Mouse (Mus musculus): ENCODE results near the gene Gga2. TPM values are rescaled to one million over a fixed set of nuclear protein-coding genes. Genes with fewer than 3 reads are reported as not detected.

Gga2 gene
- polyA plus RNA-seq, 1 experiment from 2014 or later, result 38.8 TPM

- Histone ChIP-seq H3K4me1 (replicated peaks; ENCODE audit: control insufficient read depth, insufficient read depth, low read length) (no peaks in the 10 kb centered on the region), H3K4me2 (replicated peaks; ENCODE audit: low read depth, low read length) (no peak overlapping the region), H3K36me3 (ENCODE audit: control insufficient read depth, insufficient read depth, low read length) (peaks cover 4% of the 10 kb centered on the region; the same call in 1 of the 2 replicates), H3K9me3 (ENCODE audit: control insufficient read depth, low read length) (no peaks in the 10 kb centered on the region), H3K27ac (ENCODE audit: low read depth, low read length) (no peak overlapping the region), H3K9ac (ENCODE audit: low read depth, low read length) (no peak overlapping the region), H3K27me3 (ENCODE audit: control insufficient read depth, insufficient read depth, low read length) (no peaks in the 10 kb centered on the region), H3K4me3 (ENCODE audit: low read depth, low read length) (no peak overlapping the region)
- ATAC-seq (ENCODE audit: low FRiP score), result no peak
- DNase-seq (ENCODE audit: low spot score), result no peak
- 76% methylated on average over 8 of the region's 8 CpGs for WGBS
Measured at GRCm38 (mm10) chr7:121938124-121938891, 82.7 kb downstream of the Gga2 start.

GRCm38 (mm10) chr7:121936861-121937630 is 84.0 kb downstream of the Gga2 start:
- Histone ChIP-seq H3K27me3 (ENCODE audit: control insufficient read depth, insufficient read depth, low read length) (no peaks in the 10 kb centered on the region), H3K9ac (ENCODE audit: low read depth, low read length) (no peak overlapping the region), H3K36me3 (ENCODE audit: control insufficient read depth, insufficient read depth, low read length) (no peaks in the 10 kb centered on the region), H3K4me3 (ENCODE audit: low read depth, low read length) (no peak overlapping the region), H3K4me1 (replicated peaks; ENCODE audit: control insufficient read depth, insufficient read depth, low read length) (no peaks in the 10 kb centered on the region), H3K27ac (ENCODE audit: low read depth, low read length) (no peak overlapping the region), H3K9me3 (ENCODE audit: control insufficient read depth, low read length) (no peaks in the 10 kb centered on the region), H3K4me2 (replicated peaks; ENCODE audit: low read depth, low read length) (no peak overlapping the region)
- WGBS, result 75% methylated on average over 14 of the region's 14 CpGs
- ATAC-seq (ENCODE audit: low FRiP score) (no peak), DNase-seq (ENCODE audit: low spot score) (no peak)

Other genes with a start within 250 kb of the Gga2 start
- 0.07 and 0.14 TPM in 2 replicates for gene Scnn1b, start 156.2 kb downstream of the Gga2 start, polyA plus RNA-seq (2014; fragmentation: Nextera tagmentation; extraction: Ambion mirVana)
- 18.5 and 21.6 TPM in 2 replicates for gene Cog7, start 39.5 kb downstream of the Gga2 start, polyA plus RNA-seq (2014; fragmentation: Nextera tagmentation; extraction: Ambion mirVana)
- gene Ubfd1, start 46.0 kb upstream of the Gga2 start, polyA plus RNA-seq (2014; fragmentation: Nextera tagmentation; extraction: Ambion mirVana), result 94.1 and 94.5 TPM in 2 replicates
- gene Ears2, start 46.0 kb upstream of the Gga2 start, polyA plus RNA-seq (2014; fragmentation: Nextera tagmentation; extraction: Ambion mirVana), result 14.5 TPM in 2 replicates
- gene Ndufab1, start 80.7 kb upstream of the Gga2 start, polyA plus RNA-seq (2014; fragmentation: Nextera tagmentation; extraction: Ambion mirVana), result 649 and 690 TPM in 2 replicates
- gene Palb2, start 111.8 kb upstream of the Gga2 start, polyA plus RNA-seq (2014; fragmentation: Nextera tagmentation; extraction: Ambion mirVana), result 14.6 and 20.9 TPM in 2 replicates
- 143 and 144 TPM in 2 replicates for gene Dctn5, start 111.8 kb upstream of the Gga2 start, polyA plus RNA-seq (2014; fragmentation: Nextera tagmentation; extraction: Ambion mirVana)
- 84.4 and 101 TPM in 2 replicates for gene Plk1, start 138.2 kb upstream of the Gga2 start, polyA plus RNA-seq (2014; fragmentation: Nextera tagmentation; extraction: Ambion mirVana)
- 0.07 and 0.19 TPM in 2 replicates for gene Ern2, start 165.0 kb upstream of the Gga2 start, polyA plus RNA-seq (2014; fragmentation: Nextera tagmentation; extraction: Ambion mirVana)
- 0.11 and 0.14 TPM in 2 replicates for gene Chp2, start 198.3 kb upstream of the Gga2 start, polyA plus RNA-seq (2014; fragmentation: Nextera tagmentation; extraction: Ambion mirVana)